Mouse (Mus musculus): ENCODE measurements around the gene Poc1b.

- TF ChIP-seq CTCF (IDR thresholded peaks at IDR 0.05; ENCODE audit: low read depth, low read length) (no peak), POLR2A (IDR thresholded peaks at IDR 0.05; ENCODE audit: borderline replicate concordance, low read depth, low read length) (no peak)
These were observed 107.8 kb downstream of the Poc1b start for GRCm38 (mm10) chr10:99214421-99215299.
